Mouse (Mus musculus): ENCODE data around the gene Olfr845.

Gene Olfr845

GRCm38 (mm10) chr9:19336157-19336556, at the start of gene Olfr845:
TSS of gene Olfr845 (plus strand) at chr9:19336457.
- DNase-seq (ENCODE audit: low spot score): no peak

- DNase-seq (ENCODE audit: low spot score): no peak
These were observed 20.2 kb upstream of the Olfr845 start, which contains the start of gene Olfr844 for GRCm38 (mm10) chr9:19316047-19316446. TSS of gene Olfr844 (plus strand) at chr9:19316347.

GRCm38 (mm10) chr9:19363905-19364304, 27.6 kb downstream of the Olfr845 start, which contains the start of gene Olfr846:
TSS of gene Olfr846 (minus strand) at chr9:19364005.
- DNase-seq (ENCODE audit: low spot score): no peak

- no peak for DNase-seq (ENCODE audit: low spot score)
These were observed 42.3 kb downstream of the Olfr845 start, which contains the start of gene Olfr847 for GRCm38 (mm10) chr9:19378569-19378968. TSS of gene Olfr847 (minus strand) at chr9:19378669.

All from c-Kit-positive CD71-positive TER-119-positive erythroid progenitor cells, embryonic 14.5 days (primary cell).